Mouse (Mus musculus): Measurements from ENCODE around the gene Ak9. TPM values are rescaled to one million over a fixed set of nuclear protein-coding genes. Genes with fewer than 3 reads are reported as not detected.
"Not testable (repeated sequence)": the region's sequence is repeated elsewhere in the genome, so short reads cannot be mapped to it uniquely, and the experiment has no call there.

Gene Ak9
- polyA plus RNA-seq, 1 experiment from 2014 or later, result not detected

GRCm38 (mm10) chr10:41365086-41365485 is 61.3 kb downstream of the Ak9 start:
- no peak overlapping the region for H3K4me2 ChIP-seq (ENCODE audit: low read depth, low read length)
- no peaks in the 10 kb centered on the region for H3K4me1 ChIP-seq (ENCODE audit: control insufficient read depth, insufficient read depth, low read length)
- ATAC-seq (replicated peaks; ENCODE audit: insufficient number of reproducible peaks, low FRiP score, low TSS enrichment, low read depth) (no peak), DNase-seq (ENCODE audit: low spot score) (no peak)
- no peaks in the 10 kb centered on the region for H3K9me3 ChIP-seq (replicated peaks; ENCODE audit: control insufficient read depth, low read length)
- H3K9ac ChIP-seq (replicated peaks; ENCODE audit: low read length), result no peak overlapping the region
- 86% methylated on average over 9 of the region's 9 CpGs for WGBS
- H3K36me3 ChIP-seq (replicated peaks; ENCODE audit: control insufficient read depth, insufficient read depth, low read depth, low read length), result no peaks in the 10 kb centered on the region
- H3K27me3 ChIP-seq (ENCODE audit: control insufficient read depth, insufficient read depth, low read length), result no peaks in the 10 kb centered on the region
- H3K27ac ChIP-seq (replicated peaks; ENCODE audit: low read depth, low read length), result no peak overlapping the region
- H3K4me3 ChIP-seq (ENCODE audit: low read depth, low read length), result no peak overlapping the region

- Histone ChIP-seq H3K4me3 (ENCODE audit: low read depth, low read length) (no peak overlapping the region), H3K9me3 (replicated peaks; ENCODE audit: control insufficient read depth, low read length) (no peaks in the 10 kb centered on the region), H3K27me3 (ENCODE audit: control insufficient read depth, insufficient read depth, low read length) (no peaks in the 10 kb centered on the region), H3K4me2 (ENCODE audit: low read depth, low read length) (no peak overlapping the region), H3K36me3 (replicated peaks; ENCODE audit: control insufficient read depth, insufficient read depth, low read depth, low read length) (no peaks in the 10 kb centered on the region), H3K9ac (replicated peaks; ENCODE audit: low read length) (no peak overlapping the region), H3K27ac (replicated peaks; ENCODE audit: low read depth, low read length) (no peak overlapping the region), H3K4me1 (ENCODE audit: control insufficient read depth, insufficient read depth, low read length) (no peaks in the 10 kb centered on the region)
- WGBS, result 69% methylated on average over 12 of the region's 12 CpGs
- ATAC-seq (replicated peaks; ENCODE audit: insufficient number of reproducible peaks, low FRiP score, low TSS enrichment, low read depth) (no peak), DNase-seq (ENCODE audit: low spot score) (no peak)
Observed at GRCm38 (mm10) chr10:41380466-41380865, 76.7 kb downstream of the Ak9 start.

- H3K4me3 ChIP-seq (ENCODE audit: low read depth, low read length), result no peak overlapping the region
- 78% methylated on average over 15 of the region's 15 CpGs for WGBS
- no peak for ATAC-seq (replicated peaks; ENCODE audit: insufficient number of reproducible peaks, low FRiP score, low TSS enrichment, low read depth)
Observed at GRCm38 (mm10) chr10:41385506-41386221, 81.9 kb downstream of the Ak9 start.

GRCm38 (mm10) chr10:41393555-41393954 is 89.8 kb downstream of the Ak9 start:
- Histone ChIP-seq H3K4me3 (ENCODE audit: low read depth, low read length) (no peak overlapping the region), H3K4me1 (ENCODE audit: control insufficient read depth, insufficient read depth, low read length) (no peaks in the 10 kb centered on the region), H3K4me2 (ENCODE audit: low read depth, low read length) (no peak overlapping the region), H3K9ac (replicated peaks; ENCODE audit: low read length) (no peak overlapping the region), H3K27me3 (ENCODE audit: control insufficient read depth, insufficient read depth, low read length) (no peaks in the 10 kb centered on the region), H3K36me3 (replicated peaks; ENCODE audit: control insufficient read depth, insufficient read depth, low read depth, low read length) (no peaks in the 10 kb centered on the region), H3K9me3 (replicated peaks; ENCODE audit: control insufficient read depth, low read length) (no peaks in the 10 kb centered on the region), H3K27ac (replicated peaks; ENCODE audit: low read depth, low read length) (no peak overlapping the region)
- 51% methylated on average over 2 of the region's 2 CpGs for WGBS
- ATAC-seq (replicated peaks; ENCODE audit: insufficient number of reproducible peaks, low FRiP score, low TSS enrichment, low read depth) (no peak), DNase-seq (ENCODE audit: low spot score) (peak; percentile 3)

More at GRCm38 (mm10) chr10:41385506-41386221, 81.9 kb downstream of the Ak9 start:
- DNase-seq (ENCODE audit: low spot score), result no peak
- H3K27me3 ChIP-seq (ENCODE audit: control insufficient read depth, insufficient read depth, low read length), result no peaks in the 10 kb centered on the region
- no peaks in the 10 kb centered on the region for H3K9me3 ChIP-seq (replicated peaks; ENCODE audit: control insufficient read depth, low read length)
- H3K9ac ChIP-seq (replicated peaks; ENCODE audit: low read length), result no peak overlapping the region
- H3K4me2 ChIP-seq (ENCODE audit: low read depth, low read length), result no peak overlapping the region
- H3K4me1 ChIP-seq (ENCODE audit: control insufficient read depth, insufficient read depth, low read length), result no peaks in the 10 kb centered on the region
- no peak overlapping the region for H3K27ac ChIP-seq (replicated peaks; ENCODE audit: low read depth, low read length)
- no peaks in the 10 kb centered on the region for H3K36me3 ChIP-seq (replicated peaks; ENCODE audit: control insufficient read depth, insufficient read depth, low read depth, low read length)

- Histone ChIP-seq H3K9me3 (replicated peaks; ENCODE audit: control insufficient read depth, low read length) (no peaks in the 10 kb centered on the region), H3K27ac (replicated peaks; ENCODE audit: low read depth, low read length) (no peak overlapping the region), H3K4me2 (ENCODE audit: low read depth, low read length) (no peak overlapping the region), H3K9ac (replicated peaks; ENCODE audit: low read length) (no peak overlapping the region), H3K4me3 (ENCODE audit: low read depth, low read length) (no peak overlapping the region), H3K4me1 (ENCODE audit: control insufficient read depth, insufficient read depth, low read length) (no peaks in the 10 kb centered on the region), H3K36me3 (replicated peaks; ENCODE audit: control insufficient read depth, insufficient read depth, low read depth, low read length) (no peaks in the 10 kb centered on the region), H3K27me3 (ENCODE audit: control insufficient read depth, insufficient read depth, low read length) (no peaks in the 10 kb centered on the region)
- WGBS, result 85% methylated on average over 3 of the region's 3 CpGs
- no peak for DNase-seq (ENCODE audit: low spot score)
- ATAC-seq (replicated peaks; ENCODE audit: insufficient number of reproducible peaks, low FRiP score, low TSS enrichment, low read depth), result no peak
Observed at GRCm38 (mm10) chr10:41401097-41401496, 97.3 kb downstream of the Ak9 start.

- Histone ChIP-seq H3K4me2 (ENCODE audit: low read depth, low read length) (no peak overlapping the region), H3K36me3 (replicated peaks; ENCODE audit: control insufficient read depth, insufficient read depth, low read depth, low read length) (no peaks in the 10 kb centered on the region), H3K4me3 (ENCODE audit: low read depth, low read length) (no peak overlapping the region), H3K27me3 (ENCODE audit: control insufficient read depth, insufficient read depth, low read length) (no peaks in the 10 kb centered on the region), H3K9ac (replicated peaks; ENCODE audit: low read length) (no peak overlapping the region), H3K27ac (replicated peaks; ENCODE audit: low read depth, low read length) (no peak overlapping the region), H3K4me1 (ENCODE audit: control insufficient read depth, insufficient read depth, low read length) (no peaks in the 10 kb centered on the region), H3K9me3 (replicated peaks; ENCODE audit: control insufficient read depth, low read length) (no peaks in the 10 kb centered on the region)
- no peak for DNase-seq (ENCODE audit: low spot score)
- no peak for ATAC-seq (replicated peaks; ENCODE audit: insufficient number of reproducible peaks, low FRiP score, low TSS enrichment, low read depth)
- WGBS, result 71% methylated on average over 2 of the region's 2 CpGs
Observed at GRCm38 (mm10) chr10:41403364-41403763, 99.6 kb downstream of the Ak9 start.

GRCm38 (mm10) chr10:41403893-41404612 is 100.3 kb downstream of the Ak9 start:
- WGBS, result 43% methylated on average over 3 of the region's 3 CpGs
- no peak overlapping the region for H3K4me3 ChIP-seq (ENCODE audit: low read depth, low read length)

GRCm38 (mm10) chr10:41410176-41410575 is 106.4 kb downstream of the Ak9 start:
- H3K4me3 ChIP-seq (ENCODE audit: low read depth, low read length); H3K9me3 ChIP-seq (replicated peaks; ENCODE audit: control insufficient read depth, low read length); ATAC-seq (replicated peaks; ENCODE audit: insufficient number of reproducible peaks, low FRiP score, low TSS enrichment, low read depth); H3K27ac ChIP-seq (replicated peaks; ENCODE audit: low read depth, low read length); DNase-seq (ENCODE audit: low spot score); H3K36me3 ChIP-seq (replicated peaks; ENCODE audit: control insufficient read depth, insufficient read depth, low read depth, low read length); H3K4me1 ChIP-seq (ENCODE audit: control insufficient read depth, insufficient read depth, low read length); H3K27me3 ChIP-seq (ENCODE audit: control insufficient read depth, insufficient read depth, low read length); H3K4me2 ChIP-seq (ENCODE audit: low read depth, low read length); H3K9ac ChIP-seq (replicated peaks; ENCODE audit: low read length): not testable (repeated sequence)
- WGBS, result 89% methylated on average over 4 of the region's 4 CpGs

More at GRCm38 (mm10) chr10:41403893-41404612, 100.3 kb downstream of the Ak9 start:
- DNase-seq (ENCODE audit: low spot score) (peak; percentile 24), ATAC-seq (replicated peaks; ENCODE audit: insufficient number of reproducible peaks, low FRiP score, low TSS enrichment, low read depth) (no peak)
- no peak overlapping the region for H3K27ac ChIP-seq (replicated peaks; ENCODE audit: low read depth, low read length)
- no peaks in the 10 kb centered on the region for H3K36me3 ChIP-seq (replicated peaks; ENCODE audit: control insufficient read depth, insufficient read depth, low read depth, low read length)
- H3K9me3 ChIP-seq (replicated peaks; ENCODE audit: control insufficient read depth, low read length), result no peaks in the 10 kb centered on the region
- H3K27me3 ChIP-seq (ENCODE audit: control insufficient read depth, insufficient read depth, low read length), result no peaks in the 10 kb centered on the region
- no peak overlapping the region for H3K4me2 ChIP-seq (ENCODE audit: low read depth, low read length)
- no peak overlapping the region for H3K9ac ChIP-seq (replicated peaks; ENCODE audit: low read length)
- no peaks in the 10 kb centered on the region for H3K4me1 ChIP-seq (ENCODE audit: control insufficient read depth, insufficient read depth, low read length)

Measured in embryonic facial prominence, embryonic 11.5 days (tissue).